Comparison of ENCODE assay signal across 1 mouse cellular context in the genomic region with DNA sequence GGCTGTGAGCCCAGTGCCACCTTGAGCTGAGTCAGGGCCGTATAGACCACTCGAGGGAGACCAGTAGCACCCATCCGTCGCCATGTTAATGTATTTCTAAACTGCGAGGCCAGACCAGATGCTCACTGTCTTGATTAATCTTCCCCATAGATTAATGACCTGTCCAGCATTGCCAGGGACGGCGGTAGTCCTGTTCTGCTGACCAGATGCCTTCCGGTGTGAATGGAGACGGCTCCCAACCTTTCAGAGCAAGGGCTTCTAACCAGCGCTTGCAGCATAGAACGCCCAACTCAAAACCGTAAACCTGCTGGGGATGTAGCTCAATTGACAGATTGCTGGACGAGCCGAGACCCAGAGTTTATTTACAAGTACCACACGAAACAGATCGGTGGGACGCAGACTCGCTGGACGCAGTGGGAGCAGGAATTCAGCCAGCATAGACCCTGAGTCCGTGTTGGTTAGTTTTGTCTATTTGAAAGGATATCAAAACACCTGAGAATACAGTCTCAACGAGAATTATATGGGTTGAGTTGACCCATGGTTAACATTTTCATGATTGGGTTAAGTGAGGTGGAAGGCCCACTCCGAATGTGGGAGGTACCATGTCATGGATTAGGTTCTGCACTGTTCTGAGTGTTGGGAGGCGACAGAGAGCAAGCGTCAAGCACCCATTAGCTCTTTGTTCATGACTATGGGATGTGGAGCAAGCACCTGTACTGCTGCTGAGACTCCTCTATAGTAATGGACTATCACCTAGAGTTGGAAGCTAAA.
TF ChIP-seq lines count a peak whose summit lies in the region.

No protein-coding gene starts in this region.

TF ChIP-seq in CH12.LX, 34 proteins besides CTCF, POLR2A, EP300 and RAD21:
- no peak for TF ChIP-seq GABPA (IDR thresholded peaks at IDR 0.05; ENCODE audit: insufficient replicate concordance, low read depth, low read length)
- TF ChIP-seq CHD1 (IDR thresholded peaks at IDR 0.05; ENCODE audit: low read depth, low read length): no peak
- no peak for TF ChIP-seq POLR2AphosphoS2 (IDR thresholded peaks at IDR 0.05; ENCODE audit: low read depth, low read length)
- no peak for TF ChIP-seq MYC (IDR thresholded peaks at IDR 0.05; ENCODE audit: low read depth, low read length)
- no peak for TF ChIP-seq SMC3 (IDR thresholded peaks at IDR 0.05; ENCODE audit: low read depth, low read length)
